Mouse (Mus musculus) embryonic facial prominence, embryonic 12.5 days (tissue): ENCODE data around the gene Samd4b. TPM values are rescaled to one million over a fixed set of nuclear protein-coding genes. Genes with fewer than 3 reads are reported as not detected.
A peak's percentile ranks its signal among the peaks of the same experiment; 100 is the strongest.

Source experiments
- ATAC-seq: fragments of 200-750 bp; cut with Nextera tagmentation; 2 replicates; pipeline ENCODE4 v1.8.0; 2017; ENCODE audit not compliant: insufficient number of reproducible peaks, insufficient read depth, low FRiP score, low TSS enrichment
- H3K27ac ChIP-seq: fragments of 300-500 bp; sonication (generic); 2 replicates; pipeline ENCODE4 v1.5.1; 2016; ENCODE audit warnings: mild to moderate bottlenecking
- H3K27me3 ChIP-seq: fragments of 300-500 bp; sonication (generic); 2 replicates; pipeline ENCODE4 v1.6.1; 2016; ENCODE audit warnings: mild to moderate bottlenecking, moderate library complexity
- H3K36me3 ChIP-seq: fragments of 300-500 bp; sonication (generic); 2 replicates; pipeline ENCODE4 v1.6.1; 2016; ENCODE audit warnings: mild to moderate bottlenecking
- H3K4me1 ChIP-seq: fragments of 300-500 bp; sonication (generic); 2 replicates; pipeline ENCODE4 v1.6.1; 2016
- H3K4me2 ChIP-seq: fragments of 300-500 bp; sonication (generic); replicated peaks from 2 replicates; pipeline ENCODE4 v1.6.1; 2016; ENCODE audit warnings: mild to moderate bottlenecking, moderate library complexity
- H3K4me3 ChIP-seq: fragments of 300-500 bp; sonication (generic); 2 replicates; pipeline ENCODE4 v1.5.1; 2016; ENCODE audit warnings: mild to moderate bottlenecking
- H3K9ac ChIP-seq: fragments of 300-500 bp; sonication (generic); 2 replicates; pipeline ENCODE4 v1.6.1; 2016; ENCODE audit warnings: mild to moderate bottlenecking, moderate library complexity
- H3K9me3 ChIP-seq: fragments of 300-500 bp; sonication (generic); 2 replicates; pipeline ENCODE4 v1.6.1; 2016; ENCODE audit warnings: mild to moderate bottlenecking, moderate library complexity
- WGBS: fragments of 180-500 bp; shearing (Covaris S2); methylation state at CpG from one replicate; pipeline ENCODE4 v1.1.7; 2016; 5-methylcytosine and 5-hydroxymethylcytosine counted together
- microRNA-seq: library from miRNA; unstranded; fragments of <30 nt; microRNA quantifications from one replicate; pipeline ENCODE4, GENCODE M21; 2017
- polyA plus RNA-seq: library from polyadenylated mRNA; unstranded; fragments of >200 nt; fragmentation: Nextera tagmentation; extraction: Ambion mirVana; gene quantifications from 2 replicates; pipeline ENCODE4 v1.2.1, GENCODE M21; 2016

The Samd4b gene
- polyA plus RNA-seq, 1 experiment from 2014 or later, result 36.6 TPM

GRCm38 (mm10) chr7:28356981-28357380 lies 241.0 kb downstream of the Samd4b start:
- peaks cover 23% of the 10 kb centered on the region for H3K4me1 ChIP-seq
- H3K9ac ChIP-seq, result no peak overlapping the region
- peak overlapping the region; percentile 80 for H3K27ac ChIP-seq
- 4% methylated on average over 5 of the region's 5 CpGs for WGBS
- H3K4me2 ChIP-seq, result no peak overlapping the region
- 0 out of 2 replicates have a peak overlapping the region, but pooled peaks have one; percentile 13 for H3K4me3 ChIP-seq
- peak; percentile 43; the same call in 1 of the 2 replicates for ATAC-seq
- no peaks in the 10 kb centered on the region for H3K27me3 ChIP-seq
- peaks cover 62% of the 10 kb centered on the region for H3K36me3 ChIP-seq
- no peaks in the 10 kb centered on the region for H3K9me3 ChIP-seq

- peaks cover 30% of the 10 kb centered on the region for H3K4me1 ChIP-seq
- no peak overlapping the region for H3K27ac ChIP-seq
- no peak overlapping the region for H3K4me3 ChIP-seq
- H3K9ac ChIP-seq, result no peak overlapping the region
- H3K27me3 ChIP-seq, result no peaks in the 10 kb centered on the region
- WGBS, result 80% methylated on average over 3 of the region's 3 CpGs
- H3K36me3 ChIP-seq, result peaks cover 49% of the 10 kb centered on the region
- no peaks in the 10 kb centered on the region for H3K9me3 ChIP-seq
- ATAC-seq, result no peak
- H3K4me2 ChIP-seq, result no peak overlapping the region
Measured at GRCm38 (mm10) chr7:28355221-28355620, 242.7 kb downstream of the Samd4b start.

GRCm38 (mm10) chr7:28354596-28354995 lies 243.3 kb downstream of the Samd4b start:
- no peak for ATAC-seq
- H3K36me3 ChIP-seq, result peaks cover 42% of the 10 kb centered on the region
- no peaks in the 10 kb centered on the region for H3K27me3 ChIP-seq
- H3K9ac ChIP-seq, result no peak overlapping the region
- WGBS, result 90% methylated on average over 3 of the region's 3 CpGs
- no peak overlapping the region for H3K27ac ChIP-seq
- H3K4me2 ChIP-seq, result no peak overlapping the region
- H3K9me3 ChIP-seq, result no peaks in the 10 kb centered on the region
- H3K4me3 ChIP-seq, result no peak overlapping the region
- H3K4me1 ChIP-seq, result peaks cover 35% of the 10 kb centered on the region

- Histone ChIP-seq H3K4me1 (peaks cover 38% of the 10 kb centered on the region), H3K27ac (no peak overlapping the region), H3K9ac (no peak overlapping the region), H3K27me3 (no peaks in the 10 kb centered on the region), H3K9me3 (no peaks in the 10 kb centered on the region), H3K4me2 (no peak overlapping the region), H3K36me3 (peaks cover 38% of the 10 kb centered on the region), H3K4me3 (no peak overlapping the region)
- 88% methylated on average over 3 of the region's 3 CpGs for WGBS
- no peak for ATAC-seq
Measured at GRCm38 (mm10) chr7:28354113-28354581, 243.8 kb downstream of the Samd4b start.

GRCm38 (mm10) chr7:28353267-28353666 lies 244.7 kb downstream of the Samd4b start:
- no peak for ATAC-seq

GRCm38 (mm10) chr7:28351676-28352191 lies 246.2 kb downstream of the Samd4b start:
- ATAC-seq, result no peak
- Histone ChIP-seq H3K9me3 (no peaks in the 10 kb centered on the region), H3K4me3 (peak overlapping the region; percentile 96), H3K27ac (no peak overlapping the region), H3K4me2 (peak overlapping the region; percentile 73), H3K36me3 (peaks cover 33% of the 10 kb centered on the region), H3K4me1 (peaks cover 19% of the 10 kb centered on the region), H3K9ac (peak overlapping the region; percentile 97), H3K27me3 (no peaks in the 10 kb centered on the region)
- WGBS, result 39% methylated on average over 4 of the region's 4 CpGs

More at GRCm38 (mm10) chr7:28353267-28353666, 244.7 kb downstream of the Samd4b start:
- Histone ChIP-seq H3K27ac (no peak overlapping the region), H3K4me2 (no peak overlapping the region), H3K36me3 (peaks cover 33% of the 10 kb centered on the region), H3K4me3 (no peak overlapping the region), H3K9ac (no peak overlapping the region), H3K27me3 (no peaks in the 10 kb centered on the region), H3K9me3 (no peaks in the 10 kb centered on the region), H3K4me1 (peaks cover 35% of the 10 kb centered on the region)
- WGBS, result 97% methylated on average over 2 of the region's 2 CpGs

GRCm38 (mm10) chr7:28350155-28350883 lies 247.6 kb downstream of the Samd4b start, which contains the start of gene Rps16:
Gene Rps16, plus strand, starts transcription at chr7:28350652.
- Histone ChIP-seq H3K27ac (peak within 1 kb of the TSS; percentile 95), H3K9me3 (no peaks in the 10 kb centered on the region), H3K27me3 (no peaks in the 10 kb centered on the region), H3K4me1 (peaks cover 18% of the 10 kb centered on the region), H3K36me3 (peaks cover 32% of the 10 kb centered on the region), H3K4me3 (peak within 1 kb of the TSS; percentile 96), H3K9ac (peak within 1 kb of the TSS; percentile 97), H3K4me2 (peak within 1 kb of the TSS; percentile 73)
- peak; percentile 89 for ATAC-seq
- WGBS, result under 1% methylated on average over 42 of the region's 50 CpGs

Small RNAs within 50 kb of the gene (microRNA-seq; reads per million reads assigned to microRNA genes)
- gene Mir7049, result 0.54 reads per million

Other genes with a start within 250 kb of the Samd4b start
- 836 and 855 TPM in 2 replicates for gene Rps16, start 247.5 kb downstream of the Samd4b start, polyA plus RNA-seq
- 114 and 121 TPM in 2 replicates for gene Plekhg2, start 225.5 kb downstream of the Samd4b start, polyA plus RNA-seq
- gene Zfp36, start 217.9 kb downstream of the Samd4b start, polyA plus RNA-seq, result 7.8 and 8.6 TPM in 2 replicates
- gene Med29, start 205.4 kb downstream of the Samd4b start, polyA plus RNA-seq, result 51.1 and 52.0 TPM in 2 replicates
- 82.2 and 85.5 TPM in 2 replicates for gene Paf1, start 205.2 kb downstream of the Samd4b start, polyA plus RNA-seq
- gene Gmfg, start 160.7 kb downstream of the Samd4b start, polyA plus RNA-seq, result 7.5 and 8.3 TPM in 2 replicates
- 9.9 and 10.7 TPM in 2 replicates for gene Lrfn1, start 146.2 kb downstream of the Samd4b start, polyA plus RNA-seq
- not detected in 2 replicates for gene Ifnl2, start 87.7 kb downstream of the Samd4b start, polyA plus RNA-seq
- gene Ifnl3, start 75.3 kb downstream of the Samd4b start, polyA plus RNA-seq, result not detected in 2 replicates
- gene Sycn, start 57.3 kb downstream of the Samd4b start, polyA plus RNA-seq, result not detected in 2 replicates
- not detected in 2 replicates for gene Nccrp1, start 50.9 kb downstream of the Samd4b start, polyA plus RNA-seq
- gene Pak4, start within 50 bp of the Samd4b start, polyA plus RNA-seq, result 43.4 and 44.1 TPM in 2 replicates
- 0.18 TPM in 1 of 2 replicates, not detected in the other for gene Acp7, start 33.2 kb upstream of the Samd4b start, polyA plus RNA-seq
- gene Fbxo27, start 94.7 kb upstream of the Samd4b start, polyA plus RNA-seq, result 8.6 and 11.9 TPM in 2 replicates
- gene Fbxo17, start 118.7 kb upstream of the Samd4b start, polyA plus RNA-seq, result 15.9 and 19.7 TPM in 2 replicates
- gene Mrps12, start 143.7 kb upstream of the Samd4b start, polyA plus RNA-seq, result 135 and 138 TPM in 2 replicates
- gene Sars2, start 143.8 kb upstream of the Samd4b start, polyA plus RNA-seq, result 29.8 and 32.0 TPM in 2 replicates
- 5.0 and 6.5 TPM in 2 replicates for gene Ccer2, start 158.0 kb upstream of the Samd4b start, polyA plus RNA-seq
- gene Sirt2, start 168.6 kb upstream of the Samd4b start, polyA plus RNA-seq, result 76.1 and 76.7 TPM in 2 replicates
- gene Nfkbib, start 169.4 kb upstream of the Samd4b start, polyA plus RNA-seq, result 38.9 and 42.0 TPM in 2 replicates
- gene Rinl, start 190.8 kb upstream of the Samd4b start, polyA plus RNA-seq, result 2.2 and 2.8 TPM in 2 replicates
- gene Hnrnpl, start 210.4 kb upstream of the Samd4b start, polyA plus RNA-seq, result 372 and 383 TPM in 2 replicates
- gene Ech1, start 227.1 kb upstream of the Samd4b start, polyA plus RNA-seq, result 117 and 128 TPM in 2 replicates
- 5.4 and 7.3 TPM in 2 replicates for gene Lgals4, start 235.7 kb upstream of the Samd4b start, polyA plus RNA-seq